Mouse (Mus musculus) forebrain, embryonic 12.5 days (tissue): ENCODE data around the gene Pfkfb1. TPM values are rescaled to one million over a fixed set of nuclear protein-coding genes. Genes with fewer than 3 reads are reported as not detected.

ENCODE experiments used
- ATAC-seq: fragments of 200-750 bp; cut with Nextera tagmentation; 2 replicates; pipeline ENCODE4 v1.8.0; 2017; ENCODE audit warnings: moderate TSS enrichment; ENCODE audit not compliant: low FRiP score
- H3K27ac ChIP-seq: fragments of 300-500 bp; sonication (generic); 2 replicates; pipeline ENCODE4 v1.5.1; 2016; ENCODE audit warnings: mild to moderate bottlenecking
- H3K27me3 ChIP-seq: fragments of 300-500 bp; sonication (generic); 2 replicates; pipeline ENCODE4 v1.6.1; 2016; ENCODE audit warnings: mild to moderate bottlenecking
- H3K36me3 ChIP-seq: fragments of 300-500 bp; sonication (generic); replicated peaks from 2 replicates; pipeline ENCODE4 v1.6.1; 2016; ENCODE audit warnings: mild to moderate bottlenecking
- H3K4me1 ChIP-seq: fragments of 300-500 bp; sonication (generic); 2 replicates; pipeline ENCODE4 v1.6.1; 2016
- H3K4me2 ChIP-seq: fragments of 300-500 bp; sonication (generic); 2 replicates; pipeline ENCODE4 v1.6.1; 2016; ENCODE audit warnings: mild to moderate bottlenecking, moderate library complexity
- H3K4me3 ChIP-seq: fragments of 300-500 bp; sonication (generic); replicated peaks from 2 replicates; pipeline ENCODE4 v1.5.1; 2016; ENCODE audit warnings: mild to moderate bottlenecking
- H3K9ac ChIP-seq: fragments of 300-500 bp; sonication (generic); 2 replicates; pipeline ENCODE4 v1.6.1; 2016; ENCODE audit warnings: mild to moderate bottlenecking
- H3K9me3 ChIP-seq: fragments of 300-500 bp; sonication (generic); 2 replicates; pipeline ENCODE4 v1.6.1; 2016
- WGBS: fragments of 180-500 bp; shearing (Covaris S2); methylation state at CpG from one replicate; pipeline ENCODE4 v1.1.7; 2016; 5-methylcytosine and 5-hydroxymethylcytosine counted together
- polyA plus RNA-seq: library from polyadenylated mRNA; unstranded; fragments of >200 nt; fragmentation: Nextera tagmentation; extraction: Ambion mirVana; gene quantifications from 2 replicates; pipeline ENCODE4 v1.2.1, GENCODE M21; 2016

Pfkfb1 gene
- polyA plus RNA-seq, 1 experiment from 2014 or later, result 5.7 TPM

GRCm38 (mm10) chrX:150594176-150594575, 6.1 kb downstream of the Pfkfb1 start:
- Histone ChIP-seq H3K4me2 (no peak overlapping the region), H3K9ac (no peak overlapping the region), H3K4me3 (no peak overlapping the region), H3K4me1 (no peaks in the 10 kb centered on the region), H3K27ac (no peak overlapping the region), H3K9me3 (no peaks in the 10 kb centered on the region), H3K36me3 (no peaks in the 10 kb centered on the region), H3K27me3 (peaks cover 10% of the 10 kb centered on the region; the same call in 1 of the 2 replicates)
- 96% methylated on average over 3 of the region's 3 CpGs for WGBS
- ATAC-seq, result no peak

- H3K4me1 ChIP-seq, result no peaks in the 10 kb centered on the region
- H3K9me3 ChIP-seq, result no peaks in the 10 kb centered on the region
- no peak overlapping the region for H3K27ac ChIP-seq
- no peak for ATAC-seq
- peaks cover 10% of the 10 kb centered on the region; the same call in 1 of the 2 replicates for H3K27me3 ChIP-seq
- 85% methylated on average over 9 of the region's 9 CpGs for WGBS
- no peak overlapping the region for H3K4me2 ChIP-seq
- H3K4me3 ChIP-seq, result no peak overlapping the region
- H3K36me3 ChIP-seq, result no peaks in the 10 kb centered on the region
- no peak overlapping the region for H3K9ac ChIP-seq
These were observed 7.2 kb downstream of the Pfkfb1 start for GRCm38 (mm10) chrX:150595016-150595760.

GRCm38 (mm10) chrX:150598882-150599281, 10.9 kb downstream of the Pfkfb1 start:
- Histone ChIP-seq H3K9me3 (no peaks in the 10 kb centered on the region), H3K4me1 (no peaks in the 10 kb centered on the region), H3K36me3 (no peaks in the 10 kb centered on the region), H3K27ac (no peak overlapping the region), H3K4me2 (no peak overlapping the region), H3K4me3 (no peak overlapping the region), H3K27me3 (peaks cover 7% of the 10 kb centered on the region; the same call in 1 of the 2 replicates), H3K9ac (no peak overlapping the region)
- no peak for ATAC-seq
- WGBS, result 80% methylated on average over 2 of the region's 2 CpGs

GRCm38 (mm10) chrX:150636421-150636820, 48.4 kb downstream of the Pfkfb1 start:
- H3K36me3 ChIP-seq, result no peaks in the 10 kb centered on the region
- no peak overlapping the region for H3K9ac ChIP-seq
- H3K27ac ChIP-seq, result no peak overlapping the region
- WGBS, result 41% methylated on average over 1 of the region's 1 CpGs
- H3K4me3 ChIP-seq, result no peak overlapping the region
- ATAC-seq, result no peak
- no peaks in the 10 kb centered on the region for H3K27me3 ChIP-seq
- H3K4me1 ChIP-seq, result no peaks in the 10 kb centered on the region
- H3K4me2 ChIP-seq, result no peak overlapping the region
- no peaks in the 10 kb centered on the region for H3K9me3 ChIP-seq

- ATAC-seq, result peak; percentile 75
- peak overlapping the region; percentile 75 for H3K27ac ChIP-seq
- peak overlapping the region; percentile 51 for H3K4me2 ChIP-seq
- no peaks in the 10 kb centered on the region for H3K4me1 ChIP-seq
- peak overlapping the region; percentile 56 for H3K9ac ChIP-seq
- peak overlapping the region; percentile 51 for H3K4me3 ChIP-seq
- H3K9me3 ChIP-seq, result no peaks in the 10 kb centered on the region
- 36% methylated on average over 29 of the region's 44 CpGs for WGBS
- peaks cover 29% of the 10 kb centered on the region for H3K36me3 ChIP-seq
- H3K27me3 ChIP-seq, result peaks cover 8% of the 10 kb centered on the region; the same call in 1 of the 2 replicates
These were observed 68.3 kb downstream of the Pfkfb1 start for GRCm38 (mm10) chrX:150656122-150656907.

- 16% methylated on average over 35 of the region's 37 CpGs for WGBS
- Histone ChIP-seq H3K9ac (peak within 1 kb of the TSS; percentile 56), H3K36me3 (peaks cover 25% of the 10 kb centered on the region), H3K4me1 (no peaks in the 10 kb centered on the region), H3K27ac (peak within 1 kb of the TSS; percentile 75), H3K9me3 (no peaks in the 10 kb centered on the region), H3K4me3 (peak within 1 kb of the TSS; percentile 51), H3K4me2 (peak within 1 kb of the TSS; percentile 51), H3K27me3 (peaks cover 8% of the 10 kb centered on the region; the same call in 1 of the 2 replicates)
- ATAC-seq, result peak; percentile 92
These were observed 69.1 kb downstream of the Pfkfb1 start, which contains the start of gene Tro for GRCm38 (mm10) chrX:150656908-150657796. TSS of gene Tro (minus strand) at chrX:150657583.

GRCm38 (mm10) chrX:150657797-150658118, 69.7 kb downstream of the Pfkfb1 start:
- H3K27ac ChIP-seq, result no peak overlapping the region
- H3K4me2 ChIP-seq, result peak overlapping the region; percentile 51
- no peaks in the 10 kb centered on the region for H3K4me1 ChIP-seq
- 0 out of 2 replicates have a peak, but pooled peaks have one; percentile 34 for ATAC-seq
- H3K4me3 ChIP-seq, result peak overlapping the region; percentile 51; the same call in 1 of the 2 replicates
- 47% methylated on average over 3 of the region's 3 CpGs for WGBS
- peaks cover 8% of the 10 kb centered on the region; the same call in 1 of the 2 replicates for H3K27me3 ChIP-seq
- H3K9ac ChIP-seq, result no peak overlapping the region
- H3K9me3 ChIP-seq, result no peaks in the 10 kb centered on the region
- H3K36me3 ChIP-seq, result peaks cover 20% of the 10 kb centered on the region

GRCm38 (mm10) chrX:150662809-150663208, 74.8 kb downstream of the Pfkfb1 start:
- Histone ChIP-seq H3K9me3 (no peaks in the 10 kb centered on the region), H3K4me1 (no peaks in the 10 kb centered on the region), H3K4me3 (no peak overlapping the region), H3K36me3 (no peaks in the 10 kb centered on the region), H3K4me2 (no peak overlapping the region), H3K27me3 (peaks cover 7% of the 10 kb centered on the region; the same call in 1 of the 2 replicates), H3K27ac (no peak overlapping the region), H3K9ac (no peak overlapping the region)
- WGBS, result 34% methylated on average over 4 of the region's 4 CpGs
- ATAC-seq, result no peak

- Histone ChIP-seq H3K27me3 (no peaks in the 10 kb centered on the region), H3K27ac (no peak overlapping the region), H3K4me1 (no peaks in the 10 kb centered on the region), H3K4me3 (no peak overlapping the region), H3K9ac (no peak overlapping the region), H3K9me3 (no peaks in the 10 kb centered on the region), H3K4me2 (no peak overlapping the region), H3K36me3 (no peaks in the 10 kb centered on the region)
- WGBS, result 44% methylated on average over 1 of the region's 1 CpGs
- ATAC-seq, result no peak
These were observed 89.5 kb downstream of the Pfkfb1 start for GRCm38 (mm10) chrX:150677505-150677904.
